Mouse (Mus musculus) kidney, adult 18-20 months (tissue): ENCODE results near the gene Cog5.
A peak's percentile ranks its signal among the peaks of the same experiment; 100 is the strongest.

Source experiments
- DNase-seq: peaks from one replicate; pipeline ENCODE4 v3.0.0; 2021

The Cog5 gene

GRCm38 (mm10) chr12:31896295-31896694 is 241.6 kb downstream of the Cog5 start:
- DNase-seq, result no peak

GRCm38 (mm10) chr12:31896986-31897385 is 242.3 kb downstream of the Cog5 start:
- DNase-seq, result no peak

- DNase-seq, result no peak
Measured at GRCm38 (mm10) chr12:31897456-31897855, 242.8 kb downstream of the Cog5 start.

GRCm38 (mm10) chr12:31900391-31900914 is 245.8 kb downstream of the Cog5 start:
- DNase-seq, result no peak

GRCm38 (mm10) chr12:31905696-31906551 is 251.3 kb downstream of the Cog5 start:
- no peak for DNase-seq

- DNase-seq, result no peak
Measured at GRCm38 (mm10) chr12:31907436-31907835, 252.8 kb downstream of the Cog5 start.

- DNase-seq, result no peak
Measured at GRCm38 (mm10) chr12:31912966-31913551, 258.4 kb downstream of the Cog5 start.

- DNase-seq, result no peak
Measured at GRCm38 (mm10) chr12:31913614-31914013, 258.9 kb downstream of the Cog5 start.

GRCm38 (mm10) chr12:31916691-31917090 is 262.0 kb downstream of the Cog5 start:
- no peak for DNase-seq

- no peak for DNase-seq
Measured at GRCm38 (mm10) chr12:31917245-31917644, 262.6 kb downstream of the Cog5 start.

- peak; percentile 20 for DNase-seq
Measured at GRCm38 (mm10) chr12:31920464-31921405, 266.1 kb downstream of the Cog5 start.

- no peak for DNase-seq
Measured at GRCm38 (mm10) chr12:31924135-31924534, 269.5 kb downstream of the Cog5 start.

GRCm38 (mm10) chr12:31925343-31925742 is 270.7 kb downstream of the Cog5 start:
- no peak for DNase-seq

GRCm38 (mm10) chr12:31926661-31927061 is 272.0 kb downstream of the Cog5 start:
- peak; percentile 59 for DNase-seq

- DNase-seq, result no peak
Measured at GRCm38 (mm10) chr12:31928498-31928897, 273.8 kb downstream of the Cog5 start.

GRCm38 (mm10) chr12:31931818-31932217 is 277.1 kb downstream of the Cog5 start:
- DNase-seq, result no peak

GRCm38 (mm10) chr12:31936657-31937300 is 282.1 kb downstream of the Cog5 start:
- DNase-seq, result no peak

- DNase-seq, result no peak
Measured at GRCm38 (mm10) chr12:31937613-31938012, 282.9 kb downstream of the Cog5 start.

- DNase-seq, result no peak
Measured at GRCm38 (mm10) chr12:31938391-31938997, 283.8 kb downstream of the Cog5 start.

- no peak for DNase-seq
Measured at GRCm38 (mm10) chr12:31939026-31939425, 284.4 kb downstream of the Cog5 start.

GRCm38 (mm10) chr12:31943020-31943654 is 288.5 kb downstream of the Cog5 start:
- DNase-seq, result no peak
